Mouse (Mus musculus): ENCODE measurements around the gene Prdm13. TPM values are rescaled to one million over a fixed set of nuclear protein-coding genes. Genes with fewer than 3 reads are reported as not detected.

Gene Prdm13
- polyA plus RNA-seq, 1 experiment from 2014 or later = 0.24 TPM

GRCm38 (mm10) chr4:21679624-21680480 is 5.9 kb downstream of the Prdm13 start:
- 3% methylated on average over 40 of the region's 42 CpGs for WGBS
- no peaks in the 10 kb centered on the region for H3K36me3 ChIP-seq (ENCODE audit: control insufficient read depth, insufficient read depth, low read length)
- peaks cover 72% of the 10 kb centered on the region for H3K27me3 ChIP-seq (ENCODE audit: control insufficient read depth, insufficient read depth, low read depth, low read length)
- peak; percentile 30; the same call in 1 of the 2 replicates for ATAC-seq
- no peak overlapping the region for H3K27ac ChIP-seq (ENCODE audit: low read length)
- peak overlapping the region; percentile 28 for H3K4me3 ChIP-seq (ENCODE audit: low read depth, low read length)
- no peaks in the 10 kb centered on the region for H3K9me3 ChIP-seq (replicated peaks; ENCODE audit: control insufficient read depth, low read length, poor library complexity, severe bottlenecking)
- H3K4me2 ChIP-seq (ENCODE audit: low read length) = peak overlapping the region; percentile 46
- H3K9ac ChIP-seq (ENCODE audit: low read depth, low read length) = no peak overlapping the region
- H3K4me1 ChIP-seq (ENCODE audit: control insufficient read depth, insufficient read depth, low read length) = peaks cover 12% of the 10 kb centered on the region; the same call in 1 of the 2 replicates

- Histone ChIP-seq H3K9me3 (replicated peaks; ENCODE audit: control insufficient read depth, low read length, poor library complexity, severe bottlenecking) (no peaks in the 10 kb centered on the region), H3K27ac (ENCODE audit: low read length) (no peak overlapping the region), H3K27me3 (ENCODE audit: control insufficient read depth, insufficient read depth, low read depth, low read length) (peaks cover 69% of the 10 kb centered on the region), H3K9ac (ENCODE audit: low read depth, low read length) (no peak overlapping the region), H3K4me2 (ENCODE audit: low read length) (peak overlapping the region; percentile 46), H3K4me1 (ENCODE audit: control insufficient read depth, insufficient read depth, low read length) (peaks cover 12% of the 10 kb centered on the region; the same call in 1 of the 2 replicates), H3K4me3 (ENCODE audit: low read depth, low read length) (peak overlapping the region; percentile 28), H3K36me3 (ENCODE audit: control insufficient read depth, insufficient read depth, low read length) (no peaks in the 10 kb centered on the region)
- WGBS = 0% methylated on average over 37 of the region's 79 CpGs
- ATAC-seq = peak; percentile 69
These were observed 6.7 kb downstream of the Prdm13 start for GRCm38 (mm10) chr4:21678975-21679623.

GRCm38 (mm10) chr4:21678101-21678974 is 7.4 kb downstream of the Prdm13 start:
- Histone ChIP-seq H3K27me3 (ENCODE audit: control insufficient read depth, insufficient read depth, low read depth, low read length) (peaks cover 64% of the 10 kb centered on the region), H3K9me3 (replicated peaks; ENCODE audit: control insufficient read depth, low read length, poor library complexity, severe bottlenecking) (no peaks in the 10 kb centered on the region), H3K9ac (ENCODE audit: low read depth, low read length) (no peak overlapping the region), H3K36me3 (ENCODE audit: control insufficient read depth, insufficient read depth, low read length) (no peaks in the 10 kb centered on the region), H3K4me3 (ENCODE audit: low read depth, low read length) (peak overlapping the region; percentile 28), H3K4me2 (ENCODE audit: low read length) (peak overlapping the region; percentile 46), H3K27ac (ENCODE audit: low read length) (no peak overlapping the region), H3K4me1 (ENCODE audit: control insufficient read depth, insufficient read depth, low read length) (peaks cover 12% of the 10 kb centered on the region; the same call in 1 of the 2 replicates)
- WGBS = under 1% methylated on average over 79 of the region's 84 CpGs
- ATAC-seq = peak; percentile 43; the same call in 1 of the 2 replicates

- H3K9me3 ChIP-seq (replicated peaks; ENCODE audit: control insufficient read depth, low read length, poor library complexity, severe bottlenecking) = no peaks in the 10 kb centered on the region
- peaks cover 50% of the 10 kb centered on the region for H3K27me3 ChIP-seq (ENCODE audit: control insufficient read depth, insufficient read depth, low read depth, low read length)
- no peak overlapping the region for H3K27ac ChIP-seq (ENCODE audit: low read length)
- no peak for ATAC-seq
- no peak overlapping the region for H3K4me3 ChIP-seq (ENCODE audit: low read depth, low read length)
- peaks cover 12% of the 10 kb centered on the region; the same call in 1 of the 2 replicates for H3K4me1 ChIP-seq (ENCODE audit: control insufficient read depth, insufficient read depth, low read length)
- no peak overlapping the region for H3K4me2 ChIP-seq (ENCODE audit: low read length)
- WGBS = 2% methylated on average over 8 of the region's 8 CpGs
- H3K36me3 ChIP-seq (ENCODE audit: control insufficient read depth, insufficient read depth, low read length) = no peaks in the 10 kb centered on the region
- no peak overlapping the region for H3K9ac ChIP-seq (ENCODE audit: low read depth, low read length)
These were observed 11.1 kb downstream of the Prdm13 start for GRCm38 (mm10) chr4:21674691-21675090.

- H3K27me3 ChIP-seq (ENCODE audit: control insufficient read depth, insufficient read depth, low read depth, low read length) = peaks cover 44% of the 10 kb centered on the region
- H3K36me3 ChIP-seq (ENCODE audit: control insufficient read depth, insufficient read depth, low read length) = no peaks in the 10 kb centered on the region
- ATAC-seq = no peak
- under 1% methylated on average over 17 of the region's 17 CpGs for WGBS
- H3K9ac ChIP-seq (ENCODE audit: low read depth, low read length) = no peak overlapping the region
- H3K27ac ChIP-seq (ENCODE audit: low read length) = no peak overlapping the region
- no peak overlapping the region for H3K4me3 ChIP-seq (ENCODE audit: low read depth, low read length)
- H3K4me2 ChIP-seq (ENCODE audit: low read length) = no peak overlapping the region
- no peaks in the 10 kb centered on the region for H3K9me3 ChIP-seq (replicated peaks; ENCODE audit: control insufficient read depth, low read length, poor library complexity, severe bottlenecking)
- H3K4me1 ChIP-seq (ENCODE audit: control insufficient read depth, insufficient read depth, low read length) = peaks cover 8% of the 10 kb centered on the region; the same call in 1 of the 2 replicates
These were observed 11.7 kb downstream of the Prdm13 start for GRCm38 (mm10) chr4:21674042-21674441.

DNA sequence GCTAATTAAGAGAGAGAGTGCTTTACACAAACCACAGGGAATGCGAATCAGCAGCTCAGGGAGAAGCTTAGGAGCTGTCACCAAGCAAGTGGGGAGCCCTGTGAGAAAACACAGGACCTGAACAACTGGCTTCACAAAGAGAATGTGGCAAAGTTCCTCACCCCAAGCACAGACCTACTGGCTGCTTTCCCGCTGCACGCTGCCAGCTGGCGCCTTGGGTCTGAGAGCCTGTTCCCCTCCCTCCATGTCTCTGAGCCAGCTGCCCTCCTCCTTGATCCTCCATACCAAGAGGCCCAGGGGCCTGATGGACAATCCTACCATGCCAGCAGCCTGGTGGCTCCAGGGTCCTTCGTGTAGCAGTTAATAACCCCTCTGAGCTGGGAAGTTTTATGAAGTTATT is 19.8 kb downstream of the Prdm13 start:
- H3K9ac ChIP-seq (ENCODE audit: low read depth, low read length) = no peak overlapping the region
- H3K27ac ChIP-seq (ENCODE audit: low read length) = no peak overlapping the region
- WGBS = 12% methylated on average over 5 of the region's 5 CpGs
- ATAC-seq = peak; percentile 85
- H3K4me2 ChIP-seq (ENCODE audit: low read length) = no peak overlapping the region
- H3K27me3 ChIP-seq (ENCODE audit: control insufficient read depth, insufficient read depth, low read depth, low read length) = peaks cover under 1% of the 10 kb centered on the region; the same call in 1 of the 2 replicates
- H3K36me3 ChIP-seq (ENCODE audit: control insufficient read depth, insufficient read depth, low read length) = no peaks in the 10 kb centered on the region
- no peak overlapping the region for H3K4me3 ChIP-seq (ENCODE audit: low read depth, low read length)
- no peaks in the 10 kb centered on the region for H3K4me1 ChIP-seq (ENCODE audit: control insufficient read depth, insufficient read depth, low read length)
- no peaks in the 10 kb centered on the region for H3K9me3 ChIP-seq (replicated peaks; ENCODE audit: control insufficient read depth, low read length, poor library complexity, severe bottlenecking)

GRCm38 (mm10) chr4:21658184-21658583 is 27.6 kb downstream of the Prdm13 start:
- Histone ChIP-seq H3K9ac (ENCODE audit: low read depth, low read length) (no peak overlapping the region), H3K9me3 (replicated peaks; ENCODE audit: control insufficient read depth, low read length, poor library complexity, severe bottlenecking) (no peaks in the 10 kb centered on the region), H3K27me3 (ENCODE audit: control insufficient read depth, insufficient read depth, low read depth, low read length) (no peaks in the 10 kb centered on the region), H3K4me2 (ENCODE audit: low read length) (no peak overlapping the region), H3K36me3 (ENCODE audit: control insufficient read depth, insufficient read depth, low read length) (no peaks in the 10 kb centered on the region), H3K4me1 (ENCODE audit: control insufficient read depth, insufficient read depth, low read length) (no peaks in the 10 kb centered on the region), H3K27ac (ENCODE audit: low read length) (no peak overlapping the region), H3K4me3 (ENCODE audit: low read depth, low read length) (no peak overlapping the region)
- no peak for ATAC-seq
- WGBS = 76% methylated on average over 3 of the region's 3 CpGs

DNA sequence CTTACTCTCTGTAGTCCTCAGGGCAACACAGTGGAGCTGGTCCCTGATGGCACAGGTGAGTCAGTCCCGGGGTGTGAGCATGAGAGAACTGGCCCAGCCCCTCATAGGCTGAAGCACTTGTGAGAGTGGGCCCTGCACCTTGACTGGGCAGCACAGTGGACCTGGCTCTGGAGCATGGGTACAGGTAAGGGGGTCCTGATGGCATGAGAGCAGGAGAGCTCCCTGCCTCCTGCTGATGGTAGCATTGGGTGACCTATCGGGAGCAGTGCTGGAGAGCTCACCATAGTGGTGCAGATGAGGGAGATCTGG is 56.5 kb downstream of the Prdm13 start:
- Histone ChIP-seq H3K4me1 (ENCODE audit: control insufficient read depth, insufficient read depth, low read length) (no peaks in the 10 kb centered on the region), H3K4me3 (ENCODE audit: low read depth, low read length) (no peak overlapping the region), H3K36me3 (ENCODE audit: control insufficient read depth, insufficient read depth, low read length) (no peaks in the 10 kb centered on the region), H3K9ac (ENCODE audit: low read depth, low read length) (no peak overlapping the region), H3K27ac (ENCODE audit: low read length) (no peak overlapping the region), H3K4me2 (ENCODE audit: low read length) (no peak overlapping the region), H3K9me3 (replicated peaks; ENCODE audit: control insufficient read depth, low read length, poor library complexity, severe bottlenecking) (no peaks in the 10 kb centered on the region), H3K27me3 (ENCODE audit: control insufficient read depth, insufficient read depth, low read depth, low read length) (no peaks in the 10 kb centered on the region)
- ATAC-seq = no peak
- WGBS = 88% methylated on average over 2 of the region's 2 CpGs
